Mouse (Mus musculus) cortical plate, adult 2 months (tissue): ENCODE measurements around the gene Psme1. TPM values are rescaled to one million over a fixed set of nuclear protein-coding genes. Genes with fewer than 3 reads are reported as not detected.

Experiments used
- H3K27ac ChIP-seq: fragments of 200-500 bp; 2 replicates; pipeline ENCODE4 v1.5.1; 2012; ENCODE audit warnings: low read length, control low read depth, inconsistent platforms; ENCODE audit not compliant: insufficient read depth
- H3K4me1 ChIP-seq: fragments of 200-500 bp; 2 replicates; pipeline ENCODE4 v1.6.1; 2011; ENCODE audit warnings: low read length; ENCODE audit not compliant: control insufficient read depth, insufficient read depth
- H3K4me3 ChIP-seq: fragments of 200-500 bp; 2 replicates; pipeline ENCODE4 v1.5.1; 2011; ENCODE audit warnings: mild to moderate bottlenecking, low read length, control low read depth; ENCODE audit not compliant: insufficient read depth
- CTCF ChIP-seq: fragments of 200-500 bp; IDR thresholded peaks from 2 replicates; pipeline ENCODE4 v1.5.1; 2011; ENCODE audit warnings: mild to moderate bottlenecking, control low read depth, low read length; ENCODE audit not compliant: insufficient read depth; ENCODE audit errors: extremely low read depth
- POLR2A ChIP-seq: fragments of 200-500 bp; IDR thresholded peaks from 2 replicates; pipeline ENCODE4 v1.6.1; 2011; ENCODE audit warnings: mild to moderate bottlenecking, low read length, control low read depth; ENCODE audit not compliant: insufficient read depth; ENCODE audit errors: extremely low read depth
- polyA plus RNA-seq: library from polyadenylated mRNA; depleted of rRNA; stranded (reverse); fragments of >200 nt; gene quantifications from 2 replicates; pipeline ENCODE4 v1.2.3, GENCODE M21; 2012

Psme1 gene
- polyA plus RNA-seq, 1 experiment: 50.2 TPM

- no peaks in the 10 kb centered on the region for H3K4me1 ChIP-seq
- H3K27ac ChIP-seq: no peak overlapping the region
- TF ChIP-seq POLR2A (no peak), CTCF (no peak)
- H3K4me3 ChIP-seq: no peak overlapping the region
Observed at GRCm38 (mm10) chr14:55554635-55555034, 23.3 kb upstream of the Psme1 start.

GRCm38 (mm10) chr14:55555788-55556187 is 22.1 kb upstream of the Psme1 start:
- H3K4me3 ChIP-seq: no peak overlapping the region
- no peaks in the 10 kb centered on the region for H3K4me1 ChIP-seq
- no peak overlapping the region for H3K27ac ChIP-seq
- TF ChIP-seq POLR2A (no peak), CTCF (no peak)

GRCm38 (mm10) chr14:55557003-55557402 is 20.9 kb upstream of the Psme1 start:
- Histone ChIP-seq H3K27ac (no peak overlapping the region), H3K4me3 (no peak overlapping the region), H3K4me1 (peaks cover 3% of the 10 kb centered on the region; the same call in 1 of the 2 replicates)
- TF ChIP-seq CTCF (peak; percentile 85), POLR2A (no peak)

- Histone ChIP-seq H3K4me3 (no peak overlapping the region), H3K27ac (no peak overlapping the region), H3K4me1 (peaks cover 3% of the 10 kb centered on the region; the same call in 1 of the 2 replicates)
- TF ChIP-seq CTCF (no peak), POLR2A (no peak)
Observed at GRCm38 (mm10) chr14:55557587-55557986, 20.3 kb upstream of the Psme1 start.

GRCm38 (mm10) chr14:55558740-55559448 is 19.0 kb upstream of the Psme1 start:
- TF ChIP-seq CTCF: no peak
- TF ChIP-seq POLR2A: no peak
- H3K27ac ChIP-seq: no peak overlapping the region

GRCm38 (mm10) chr14:55559799-55560201 is 18.1 kb upstream of the Psme1 start, which contains the start of gene Dcaf11:
Gene Dcaf11, plus strand, starts transcription at chr14:55560006.
- Histone ChIP-seq H3K4me3 (peak within 1 kb of the TSS; percentile 67), H3K4me1 (peaks cover 3% of the 10 kb centered on the region; the same call in 1 of the 2 replicates), H3K27ac (peak within 1 kb of the TSS; percentile 89)
- TF ChIP-seq CTCF (no peak), POLR2A (peak; percentile 77)

More at GRCm38 (mm10) chr14:55558740-55559448, 19.0 kb upstream of the Psme1 start:
- peak overlapping the region; percentile 67; the same call in 1 of the 2 replicates for H3K4me3 ChIP-seq
- peaks cover 3% of the 10 kb centered on the region; the same call in 1 of the 2 replicates for H3K4me1 ChIP-seq

GRCm38 (mm10) chr14:55560202-55561073 is 17.5 kb upstream of the Psme1 start, which contains the start of gene A730061H03Rik:
Gene A730061H03Rik, minus strand, starts transcription at chr14:55560406.
- peak within 1 kb of the TSS; percentile 89 for H3K27ac ChIP-seq
- no peak for TF ChIP-seq CTCF
- peak; percentile 95 for TF ChIP-seq POLR2A
- H3K4me1 ChIP-seq: peaks cover 3% of the 10 kb centered on the region; the same call in 1 of the 2 replicates
- H3K4me3 ChIP-seq: peak within 1 kb of the TSS; percentile 67

- Histone ChIP-seq H3K27ac (no peak overlapping the region), H3K4me1 (peaks cover 3% of the 10 kb centered on the region; the same call in 1 of the 2 replicates), H3K4me3 (no peak overlapping the region; the same call in 1 of the 2 replicates)
- TF ChIP-seq CTCF (no peak), POLR2A (no peak)
Observed at GRCm38 (mm10) chr14:55561860-55562259, 16.1 kb upstream of the Psme1 start.

GRCm38 (mm10) chr14:55563249-55563648 is 14.7 kb upstream of the Psme1 start:
- TF ChIP-seq POLR2A (no peak), CTCF (no peak)
- Histone ChIP-seq H3K4me1 (peaks cover 3% of the 10 kb centered on the region; the same call in 1 of the 2 replicates), H3K4me3 (no peak overlapping the region), H3K27ac (no peak overlapping the region)

- Histone ChIP-seq H3K27ac (no peak overlapping the region), H3K4me3 (no peak overlapping the region), H3K4me1 (peaks cover 3% of the 10 kb centered on the region; the same call in 1 of the 2 replicates)
- no peak for TF ChIP-seq CTCF
- TF ChIP-seq POLR2A: no peak
Observed at GRCm38 (mm10) chr14:55565748-55566147, 12.2 kb upstream of the Psme1 start.
